Mouse (Mus musculus): ENCODE data around the gene Atp5mpl. TPM values are rescaled to one million over a fixed set of nuclear protein-coding genes. Genes with fewer than 3 reads are reported as not detected.

The Atp5mpl gene
- polyA plus RNA-seq, 1 experiment from 2014 or later = 748 TPM

DNA sequence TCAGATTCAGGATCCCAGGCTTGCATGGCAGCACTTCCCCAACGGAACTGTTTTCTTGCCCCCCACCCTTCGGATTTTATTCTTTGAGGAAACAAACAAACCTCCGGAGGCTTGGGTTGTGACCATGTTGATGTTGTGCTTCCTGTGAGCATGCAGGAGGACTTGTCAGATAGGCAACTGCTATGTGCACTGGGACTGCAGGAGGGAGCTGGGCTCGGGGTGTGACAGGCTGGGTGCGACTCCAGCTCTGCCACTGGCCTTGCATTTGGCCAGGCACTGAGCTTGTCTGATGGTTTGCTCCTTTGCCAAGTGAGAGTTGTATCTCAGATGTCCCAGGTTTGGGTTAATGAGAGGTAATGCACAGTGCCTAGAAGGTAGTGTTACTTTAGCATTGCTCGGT, 11.5 kb upstream of the Atp5mpl start:
- 71% methylated on average over 6 of the region's 6 CpGs for WGBS
- H3K4me2 ChIP-seq = no peak overlapping the region
- 0 out of 2 replicates have a peak, but pooled peaks cover 7% of the 10 kb centered on the region for H3K4me1 ChIP-seq
- H3K36me3 ChIP-seq = no peaks in the 10 kb centered on the region
- H3K9me3 ChIP-seq = no peaks in the 10 kb centered on the region
- H3K9ac ChIP-seq = no peak overlapping the region
- no peak for ATAC-seq (ENCODE audit: insufficient read depth, low FRiP score, low read depth)
- no peak overlapping the region for H3K4me3 ChIP-seq (replicated peaks)
- no peaks in the 10 kb centered on the region for H3K27me3 ChIP-seq (replicated peaks)
- no peak overlapping the region for H3K27ac ChIP-seq

- H3K4me2 ChIP-seq = no peak overlapping the region
- WGBS = 34% methylated on average over 6 of the region's 6 CpGs
- H3K9ac ChIP-seq = no peak overlapping the region
- no peaks in the 10 kb centered on the region for H3K36me3 ChIP-seq
- no peaks in the 10 kb centered on the region for H3K27me3 ChIP-seq (replicated peaks)
- 0 out of 2 replicates have a peak, but pooled peaks cover 7% of the 10 kb centered on the region for H3K4me1 ChIP-seq
- ATAC-seq (ENCODE audit: insufficient read depth, low FRiP score, low read depth) = 0 out of 2 replicates have a peak, but pooled peaks have one; percentile 31
- no peaks in the 10 kb centered on the region for H3K9me3 ChIP-seq
- peak overlapping the region; percentile 44; the same call in 1 of the 2 replicates for H3K27ac ChIP-seq
- H3K4me3 ChIP-seq (replicated peaks) = no peak overlapping the region
Measured at GRCm38 (mm10) chr12:111977138-111977537, 10.4 kb upstream of the Atp5mpl start.

DNA sequence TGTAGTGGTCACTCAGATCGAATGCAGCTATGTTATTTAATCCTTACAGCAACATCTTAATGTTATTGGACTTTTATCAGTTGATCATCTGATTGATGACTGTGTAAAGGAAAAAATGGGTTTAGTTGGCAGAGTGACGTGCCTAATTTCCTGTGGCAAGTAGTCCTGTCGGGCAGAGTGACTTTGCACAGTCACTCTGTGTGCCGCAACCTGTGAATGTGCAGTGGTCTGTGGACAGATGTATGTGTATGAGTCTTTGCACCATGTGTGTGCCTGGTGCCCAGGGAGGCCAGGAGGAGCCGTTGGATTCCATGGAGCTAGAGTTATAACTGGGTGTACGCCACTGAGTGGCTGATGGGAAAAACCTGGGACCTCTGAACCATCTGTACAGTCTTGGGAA, 7.8 kb upstream of the Atp5mpl start:
- H3K27me3 ChIP-seq (replicated peaks) = no peaks in the 10 kb centered on the region
- ATAC-seq (ENCODE audit: insufficient read depth, low FRiP score, low read depth) = no peak
- no peak overlapping the region for H3K27ac ChIP-seq
- no peak overlapping the region for H3K9ac ChIP-seq
- no peak overlapping the region for H3K4me3 ChIP-seq (replicated peaks)
- no peaks in the 10 kb centered on the region for H3K36me3 ChIP-seq
- H3K4me2 ChIP-seq = no peak overlapping the region
- no peaks in the 10 kb centered on the region for H3K9me3 ChIP-seq
- 0 out of 2 replicates have a peak, but pooled peaks cover 7% of the 10 kb centered on the region for H3K4me1 ChIP-seq
- WGBS = 75% methylated on average over 6 of the region's 6 CpGs

GRCm38 (mm10) chr12:111972504-111972903, 5.7 kb upstream of the Atp5mpl start:
- H3K9ac ChIP-seq = no peak overlapping the region
- H3K4me2 ChIP-seq = no peak overlapping the region
- no peak overlapping the region for H3K27ac ChIP-seq
- no peaks in the 10 kb centered on the region for H3K27me3 ChIP-seq (replicated peaks)
- 0 out of 2 replicates have a peak, but pooled peaks cover 5% of the 10 kb centered on the region for H3K4me1 ChIP-seq
- WGBS = 90% methylated on average over 10 of the region's 10 CpGs
- H3K4me3 ChIP-seq (replicated peaks) = no peak overlapping the region
- no peaks in the 10 kb centered on the region for H3K9me3 ChIP-seq
- no peak for ATAC-seq (ENCODE audit: insufficient read depth, low FRiP score, low read depth)
- H3K36me3 ChIP-seq = no peaks in the 10 kb centered on the region

- peaks cover under 1% of the 10 kb centered on the region; the same call in 1 of the 2 replicates for H3K4me1 ChIP-seq
- no peak within 1 kb of the TSS for H3K9ac ChIP-seq
- 81% methylated on average over 18 of the region's 18 CpGs for WGBS
- no peak within 1 kb of the TSS for H3K4me3 ChIP-seq (replicated peaks)
- no peak within 1 kb of the TSS for H3K27ac ChIP-seq
- H3K9me3 ChIP-seq = no peaks in the 10 kb centered on the region
- no peak for ATAC-seq (ENCODE audit: insufficient read depth, low FRiP score, low read depth)
- no peaks in the 10 kb centered on the region for H3K27me3 ChIP-seq (replicated peaks)
- no peaks in the 10 kb centered on the region for H3K36me3 ChIP-seq
- no peak within 1 kb of the TSS for H3K4me2 ChIP-seq
Measured at GRCm38 (mm10) chr12:111971231-111971686, 4.5 kb upstream of the Atp5mpl start, which contains the start of gene Tdrd9. Gene Tdrd9 (plus strand): TSS chr12:111971559.

GRCm38 (mm10) chr12:111970085-111970484, 3.3 kb upstream of the Atp5mpl start:
- no peak overlapping the region for H3K4me2 ChIP-seq
- H3K4me1 ChIP-seq = peaks cover 11% of the 10 kb centered on the region; the same call in 1 of the 2 replicates
- no peak overlapping the region for H3K9ac ChIP-seq
- 74% methylated on average over 4 of the region's 4 CpGs for WGBS
- H3K27me3 ChIP-seq (replicated peaks) = no peaks in the 10 kb centered on the region
- no peaks in the 10 kb centered on the region for H3K9me3 ChIP-seq
- H3K27ac ChIP-seq = no peak overlapping the region
- no peak for ATAC-seq (ENCODE audit: insufficient read depth, low FRiP score, low read depth)
- H3K4me3 ChIP-seq (replicated peaks) = no peak overlapping the region
- H3K36me3 ChIP-seq = no peaks in the 10 kb centered on the region

- ATAC-seq (ENCODE audit: insufficient read depth, low FRiP score, low read depth) = no peak
- H3K4me3 ChIP-seq (replicated peaks) = no peak overlapping the region
- peaks cover 11% of the 10 kb centered on the region; the same call in 1 of the 2 replicates for H3K4me1 ChIP-seq
- H3K9me3 ChIP-seq = no peaks in the 10 kb centered on the region
- peaks cover 25% of the 10 kb centered on the region for H3K36me3 ChIP-seq
- H3K27ac ChIP-seq = no peak overlapping the region
- no peak overlapping the region for H3K9ac ChIP-seq
- no peak overlapping the region for H3K4me2 ChIP-seq
- no peaks in the 10 kb centered on the region for H3K27me3 ChIP-seq (replicated peaks)
- whole genome bisulfite sequencing = 89% methylated on average over 5 of the region's 5 CpGs
Measured at GRCm38 (mm10) chr12:111963339-111963738, 3.4 kb downstream of the Atp5mpl start.

DNA sequence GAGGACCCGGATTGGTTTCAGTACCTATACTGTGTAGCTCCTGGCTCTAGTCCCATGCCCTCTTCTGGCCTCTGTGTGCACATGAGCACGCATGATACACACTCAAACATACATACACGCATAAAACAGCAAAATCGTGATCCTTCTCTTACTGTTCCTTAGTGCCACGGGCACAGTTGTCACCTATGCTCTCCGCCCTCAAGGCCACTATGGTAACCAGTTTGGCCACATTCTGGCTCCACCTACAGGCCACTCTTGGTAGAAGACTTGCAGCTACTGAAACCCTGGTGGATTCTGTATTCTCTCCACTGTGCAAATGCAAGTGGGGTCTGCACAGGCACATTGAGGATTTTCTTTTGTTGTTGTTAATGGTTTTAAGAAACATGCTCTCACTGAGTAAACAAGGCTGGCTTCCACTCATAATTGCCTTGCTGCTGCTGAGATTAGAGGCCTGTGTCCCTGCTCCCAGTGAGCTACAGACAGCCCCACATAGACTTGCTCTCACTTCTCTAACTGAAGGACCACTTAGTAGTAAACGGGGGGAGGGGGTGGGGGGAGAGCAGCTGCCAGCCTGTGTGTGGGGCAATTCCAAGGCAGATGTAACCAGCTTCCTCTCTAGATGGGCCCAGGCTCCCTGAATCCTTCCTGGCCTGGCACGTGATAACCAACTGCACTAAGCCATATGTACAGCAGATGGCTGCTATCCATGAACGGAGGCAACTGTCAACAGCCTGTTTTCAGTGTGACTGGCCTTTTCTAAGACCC, 8.5 kb downstream of the Atp5mpl start:
- Histone ChIP-seq H3K9me3 (no peaks in the 10 kb centered on the region), H3K4me2 (no peak overlapping the region), H3K27ac (no peak overlapping the region), H3K4me3 (replicated peaks) (no peak overlapping the region), H3K27me3 (replicated peaks) (no peaks in the 10 kb centered on the region), H3K4me1 (no peaks in the 10 kb centered on the region), H3K36me3 (peaks cover 25% of the 10 kb centered on the region), H3K9ac (no peak overlapping the region)
- ATAC-seq (ENCODE audit: insufficient read depth, low FRiP score, low read depth) = peak; percentile 39; the same call in 1 of the 2 replicates
- WGBS = 39% methylated on average over 9 of the region's 9 CpGs

GRCm38 (mm10) chr12:111956173-111956572, 10.6 kb downstream of the Atp5mpl start:
- H3K36me3 ChIP-seq = peaks cover 19% of the 10 kb centered on the region
- no peak for ATAC-seq (ENCODE audit: insufficient read depth, low FRiP score, low read depth)
- H3K4me2 ChIP-seq = no peak overlapping the region
- peaks cover 7% of the 10 kb centered on the region; the same call in 1 of the 2 replicates for H3K4me1 ChIP-seq
- no peaks in the 10 kb centered on the region for H3K9me3 ChIP-seq
- H3K27ac ChIP-seq = no peak overlapping the region
- 77% methylated on average over 5 of the region's 5 CpGs for WGBS
- no peak overlapping the region for H3K9ac ChIP-seq
- H3K27me3 ChIP-seq (replicated peaks) = no peaks in the 10 kb centered on the region
- no peak overlapping the region for H3K4me3 ChIP-seq (replicated peaks)

GRCm38 (mm10) chr12:111951701-111952100, 15.1 kb downstream of the Atp5mpl start:
- Histone ChIP-seq H3K9me3 (no peaks in the 10 kb centered on the region), H3K36me3 (no peaks in the 10 kb centered on the region), H3K4me1 (peaks cover 14% of the 10 kb centered on the region), H3K4me2 (no peak overlapping the region), H3K4me3 (replicated peaks) (no peak overlapping the region), H3K27ac (peak overlapping the region; percentile 19; the same call in 1 of the 2 replicates), H3K9ac (no peak overlapping the region), H3K27me3 (replicated peaks) (no peaks in the 10 kb centered on the region)
- peak; percentile 47; the same call in 1 of the 2 replicates for ATAC-seq (ENCODE audit: insufficient read depth, low FRiP score, low read depth)
- WGBS = 21% methylated on average over 5 of the region's 5 CpGs

DNA sequence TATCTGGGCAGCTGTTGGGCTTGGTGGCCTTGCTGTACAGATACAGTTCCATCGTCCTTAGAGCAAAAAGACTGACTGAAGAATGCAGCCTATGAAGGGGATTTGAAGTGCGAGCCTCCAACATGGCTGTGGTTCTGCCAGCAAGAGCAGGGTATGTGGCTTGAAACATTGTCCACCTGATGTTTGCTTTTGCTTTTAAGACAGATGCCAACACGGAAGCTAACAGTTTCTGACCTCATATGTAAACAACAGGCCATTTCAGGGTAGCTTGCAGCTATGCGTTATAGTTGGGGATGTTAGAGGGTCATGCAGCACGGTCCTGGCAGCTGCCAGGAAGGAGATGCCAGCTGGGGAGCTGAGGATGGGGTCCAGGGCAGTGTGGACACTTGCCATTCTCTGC, 16.3 kb downstream of the Atp5mpl start:
- H3K27me3 ChIP-seq (replicated peaks) = no peaks in the 10 kb centered on the region
- H3K9me3 ChIP-seq = no peaks in the 10 kb centered on the region
- peaks cover 20% of the 10 kb centered on the region for H3K4me1 ChIP-seq
- H3K4me3 ChIP-seq (replicated peaks) = no peak overlapping the region
- H3K36me3 ChIP-seq = no peaks in the 10 kb centered on the region
- no peak for ATAC-seq (ENCODE audit: insufficient read depth, low FRiP score, low read depth)
- H3K4me2 ChIP-seq = no peak overlapping the region
- 46% methylated on average over 5 of the region's 5 CpGs for WGBS
- no peak overlapping the region for H3K9ac ChIP-seq
- no peak overlapping the region for H3K27ac ChIP-seq

- Histone ChIP-seq H3K9me3 (no peaks in the 10 kb centered on the region), H3K4me2 (no peak overlapping the region), H3K9ac (no peak overlapping the region), H3K27me3 (replicated peaks) (no peaks in the 10 kb centered on the region), H3K4me1 (peaks cover 36% of the 10 kb centered on the region), H3K27ac (peak overlapping the region; percentile 49), H3K36me3 (no peaks in the 10 kb centered on the region), H3K4me3 (replicated peaks) (no peak overlapping the region)
- ATAC-seq (ENCODE audit: insufficient read depth, low FRiP score, low read depth) = peak; percentile 9; the same call in 1 of the 2 replicates
- 37% methylated on average over 2 of the region's 2 CpGs for WGBS
Measured at GRCm38 (mm10) chr12:111946716-111947115, 20.1 kb downstream of the Atp5mpl start.

All from stomach, embryonic 15.5 days (tissue).